8 mouse cellular contexts compared by ENCODE assay signal in the genomic region with DNA sequence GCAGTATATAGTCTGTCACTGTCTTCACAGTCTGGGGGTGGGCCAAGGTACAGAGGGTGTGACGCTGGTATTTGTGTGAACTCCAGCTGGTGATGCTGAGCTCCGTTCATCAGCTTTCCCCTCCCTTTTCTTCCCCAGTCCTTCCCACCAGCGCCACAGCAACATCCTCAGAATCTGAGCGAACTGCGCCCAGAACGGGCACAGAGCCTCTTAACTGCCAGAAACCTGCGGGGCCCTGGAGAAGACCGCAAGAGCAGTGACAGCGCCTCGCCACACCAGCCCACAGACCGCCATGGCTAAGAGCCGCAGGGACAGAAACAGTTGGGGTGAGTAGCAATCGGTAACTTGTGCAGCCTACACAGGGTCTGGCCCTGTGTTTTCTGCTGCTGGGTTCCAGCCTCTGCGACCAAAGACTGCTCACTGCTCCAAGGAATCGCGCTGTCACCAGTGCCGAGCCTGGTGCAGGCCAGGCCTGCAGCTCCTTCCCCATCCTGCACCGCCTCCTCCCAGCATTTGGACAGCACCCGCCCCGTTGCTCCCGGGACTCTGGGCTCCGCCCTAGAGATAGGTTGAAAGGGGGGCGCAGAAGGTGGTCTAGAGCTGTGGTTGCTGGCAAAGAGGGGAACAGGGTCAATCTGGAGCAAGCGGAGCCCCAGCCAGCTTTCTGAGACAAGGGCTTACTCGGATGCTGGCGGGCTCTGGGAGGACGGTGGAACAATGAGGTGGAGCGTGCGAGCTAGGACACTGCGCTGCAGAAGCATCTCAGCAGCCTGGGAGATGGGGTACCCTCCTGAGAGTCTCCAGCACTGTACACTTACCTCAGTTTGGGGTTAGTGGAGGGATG. TPM values are rescaled to one million over a fixed set of nuclear protein-coding genes. Genes with fewer than 3 reads are reported as not detected.
A peak's percentile ranks its signal among the peaks of the same experiment; 100 is the strongest.
DNase-seq lines count a peak whose midpoint lies in the region; ATAC-seq and TF ChIP-seq lines count a peak whose summit lies in the region.

No protein-coding gene starts in this region.

- no peaks in the 10 kb centered on the region for H3K36me3 ChIP-seq in heart, embryonic 12.5 days
- H3K36me3 ChIP-seq in forebrain, embryonic 10.5 days (replicated peaks) = no peaks in the 10 kb centered on the region
- no peaks in the 10 kb centered on the region for H3K36me3 ChIP-seq in hindbrain, postnatal 0 days (ENCODE audit: insufficient read depth, low read length)
- no peaks in the 10 kb centered on the region for H3K36me3 ChIP-seq in limb, embryonic 14.5 days (ENCODE audit: control insufficient read depth, insufficient read depth, low read length)
- H3K36me3 ChIP-seq in neural tube, embryonic 14.5 days (ENCODE audit: control insufficient read depth, insufficient read depth, low read length) = no peaks in the 10 kb centered on the region

- no peak overlapping the region for H3K27ac ChIP-seq in heart, embryonic 12.5 days (ENCODE audit: poor library complexity, severe bottlenecking)
- no peak overlapping the region for H3K27ac ChIP-seq in brown adipose tissue, adult 24 weeks (replicated peaks; ENCODE audit: low read depth, low read length)
- H3K27ac ChIP-seq in forebrain, embryonic 10.5 days = peak overlapping the region; percentile 88
- H3K27ac ChIP-seq in hindbrain, postnatal 0 days = peak overlapping the region; percentile 96
- no peak overlapping the region for H3K27ac ChIP-seq in limb, embryonic 14.5 days (replicated peaks; ENCODE audit: low read depth, low read length)
- H3K27ac ChIP-seq in neural tube, embryonic 14.5 days (ENCODE audit: low read depth, low read length) = peak overlapping the region; percentile 97

- peak overlapping the region; percentile 37 for H3K9ac ChIP-seq in heart, embryonic 12.5 days
- H3K9ac ChIP-seq in hindbrain, postnatal 0 days (replicated peaks; ENCODE audit: low read length) = peak overlapping the region; percentile 84
- peak overlapping the region; percentile 17; the same call in 1 of the 2 replicates for H3K9ac ChIP-seq in limb, embryonic 14.5 days (ENCODE audit: low read depth, low read length, severe bottlenecking)
- H3K9ac ChIP-seq in neural tube, embryonic 14.5 days (replicated peaks; ENCODE audit: low read depth, low read length) = peak overlapping the region; percentile 95

- TF ChIP-seq POLR2A in limb, embryonic 14.5 days (IDR thresholded peaks at IDR 0.05; ENCODE audit: borderline replicate concordance, extremely low read depth, insufficient read depth, insufficient read length) = no peak

- 5% methylated on average over 30 of the region's 30 CpGs for WGBS in heart, embryonic 12.5 days
- WGBS in forebrain, embryonic 10.5 days = 2% methylated on average over 30 of the region's 30 CpGs
- 1% methylated on average over 30 of the region's 30 CpGs for WGBS in hindbrain, postnatal 0 days
- WGBS in limb, embryonic 14.5 days = 5% methylated on average over 30 of the region's 30 CpGs
- WGBS in neural tube, embryonic 14.5 days = 2% methylated on average over 30 of the region's 30 CpGs

- ATAC-seq in heart, embryonic 12.5 days (ENCODE audit: insufficient number of reproducible peaks, low FRiP score) = peak; percentile 64
- peak; percentile 88 for ATAC-seq in hindbrain, postnatal 0 days
- ATAC-seq in limb, embryonic 14.5 days (ENCODE audit: low FRiP score, low read depth) = peak; percentile 55
- peak; percentile 89 for ATAC-seq in neural tube, embryonic 14.5 days (ENCODE audit: low read depth)
- no peak for ATAC-seq in CD4-positive, CD25-positive, alpha-beta regulatory T cell, adult 4 months

- TF ChIP-seq CTCF in hindbrain, postnatal 0 days (IDR thresholded peaks at IDR 0.05; ENCODE audit: low read depth) = no peak

- DNase-seq in heart, adult 18-20 months = no peak
- peak; percentile 74 for DNase-seq in forebrain, embryonic 10.5 days (ENCODE audit: extremely low spot score, low spot score)
- DNase-seq in hindbrain, postnatal 0 days (ENCODE audit: low spot score) = peak; percentile 88
- peak; percentile 24 for DNase-seq in limb, embryonic 14.5 days (ENCODE audit: low spot score)

- no peaks in the 10 kb centered on the region for H3K27me3 ChIP-seq in heart, embryonic 12.5 days (replicated peaks)
- H3K27me3 ChIP-seq in forebrain, embryonic 10.5 days (ENCODE audit: poor library complexity, severe bottlenecking) = peaks cover 16% of the 10 kb centered on the region
- no peaks in the 10 kb centered on the region for H3K27me3 ChIP-seq in hindbrain, postnatal 0 days (ENCODE audit: insufficient read depth, low read length)
- no peaks in the 10 kb centered on the region for H3K27me3 ChIP-seq in limb, embryonic 14.5 days (ENCODE audit: control insufficient read depth, insufficient read depth, low read length)
- no peaks in the 10 kb centered on the region for H3K27me3 ChIP-seq in neural tube, embryonic 14.5 days (ENCODE audit: control insufficient read depth, insufficient read depth, low read length)

- peak overlapping the region; percentile 78 for H3K4me2 ChIP-seq in heart, embryonic 12.5 days
- peak overlapping the region; percentile 76 for H3K4me2 ChIP-seq in hindbrain, postnatal 0 days (ENCODE audit: low read depth, low read length)
- H3K4me2 ChIP-seq in limb, embryonic 14.5 days (replicated peaks; ENCODE audit: low read depth, low read length, severe bottlenecking) = peak overlapping the region; percentile 52
- H3K4me2 ChIP-seq in neural tube, embryonic 14.5 days (ENCODE audit: low read depth, low read length) = peak overlapping the region; percentile 63

- peak overlapping the region; percentile 41 for H3K4me3 ChIP-seq in heart, embryonic 12.5 days
- H3K4me3 ChIP-seq in brown adipose tissue, adult 24 weeks (ENCODE audit: insufficient read depth, low read depth, low read length) = peak overlapping the region; percentile 2
- H3K4me3 ChIP-seq in forebrain, embryonic 10.5 days = peak overlapping the region; percentile 65
- H3K4me3 ChIP-seq in hindbrain, postnatal 0 days (ENCODE audit: low read length) = peak overlapping the region; percentile 69
- peak overlapping the region; percentile 32 for H3K4me3 ChIP-seq in limb, embryonic 14.5 days (replicated peaks; ENCODE audit: low read length)
- H3K4me3 ChIP-seq in neural tube, embryonic 14.5 days (ENCODE audit: low read depth, low read length) = peak overlapping the region; percentile 67

- H3K9me3 ChIP-seq in heart, embryonic 12.5 days (replicated peaks) = no peaks in the 10 kb centered on the region
- H3K9me3 ChIP-seq in forebrain, embryonic 10.5 days = no peaks in the 10 kb centered on the region
- no peaks in the 10 kb centered on the region for H3K9me3 ChIP-seq in hindbrain, postnatal 0 days (ENCODE audit: low read length)
- no peaks in the 10 kb centered on the region for H3K9me3 ChIP-seq in limb, embryonic 14.5 days (ENCODE audit: control insufficient read depth, low read length)
- no peaks in the 10 kb centered on the region for H3K9me3 ChIP-seq in neural tube, embryonic 14.5 days (ENCODE audit: control insufficient read depth, low read length)

- peaks cover 12% of the 10 kb centered on the region for H3K4me1 ChIP-seq in heart, embryonic 12.5 days (replicated peaks)
- no peaks in the 10 kb centered on the region for H3K4me1 ChIP-seq in brown adipose tissue, adult 24 weeks (ENCODE audit: control insufficient read depth, insufficient read depth, insufficient read length, low read length)
- H3K4me1 ChIP-seq in forebrain, embryonic 10.5 days = peaks cover 17% of the 10 kb centered on the region
- H3K4me1 ChIP-seq in hindbrain, postnatal 0 days (ENCODE audit: insufficient read depth, low read length) = peaks cover 6% of the 10 kb centered on the region; the same call in 1 of the 2 replicates
- peaks cover 3% of the 10 kb centered on the region; the same call in 1 of the 2 replicates for H3K4me1 ChIP-seq in limb, embryonic 14.5 days (ENCODE audit: control insufficient read depth, insufficient read depth, low read length)
- H3K4me1 ChIP-seq in neural tube, embryonic 14.5 days (ENCODE audit: control insufficient read depth, insufficient read depth, low read length) = no peaks in the 10 kb centered on the region

RNA-seq across cellular contexts. Expression of a gene that starts 14.9 kb away (rescaled TPM):
- polyA plus RNA-seq in heart, embryonic 12.5 days (2016; fragmentation: Nextera tagmentation; extraction: Ambion mirVana) = 43.4 and 44.8 TPM in 2 replicates
- 10 to 100 TPM; 19.3 to 21.4 TPM for total RNA-seq in heart, adult 18-20 months (2021)
- polyA plus RNA-seq in brown adipose tissue, adult 24 weeks (2012; ENCODE audit: insufficient read depth, insufficient read length, missing spikeins) = 12.0 and 12.3 TPM in 2 replicates
- polyA plus RNA-seq in forebrain, embryonic 10.5 days (2016; fragmentation: Nextera tagmentation; extraction: Ambion mirVana) = 23.5 and 24.6 TPM in 2 replicates
- 30.9 and 32.3 TPM in 2 replicates for total RNA-seq in hindbrain, postnatal 0 days (2014; rRNA removed)
- 17.1 and 19.5 TPM in 2 replicates for polyA plus RNA-seq in hindbrain, postnatal 0 days (2015; fragmentation: Nextera tagmentation; extraction: Ambion mirVana)
- 32.4 and 34.3 TPM in 2 replicates for polyA plus RNA-seq in limb, embryonic 14.5 days (2012; rRNA removed)
- 50.4 and 53.6 TPM in 2 replicates for polyA plus RNA-seq in limb, embryonic 14.5 days (2014; fragmentation: Nextera tagmentation; extraction: Ambion mirVana)
- 35.3 and 42.7 TPM in 2 replicates for polyA plus RNA-seq in neural tube, embryonic 14.5 days (2014; fragmentation: Nextera tagmentation; extraction: Ambion mirVana)
- 1 to 10 TPM; 3.1 to 4.6 TPM for polyA plus RNA-seq in CD4-positive, CD25-positive, alpha-beta regulatory T cell, adult 4 months (2017; shearing (Covaris generic))

RNA-seq across cellular contexts. Expression of a gene that starts 15.5 kb away (rescaled TPM):
- 8.0 and 9.5 TPM in 2 replicates for polyA plus RNA-seq in heart, embryonic 12.5 days (2016; fragmentation: Nextera tagmentation; extraction: Ambion mirVana)
- total RNA-seq in heart, adult 18-20 months (2021) = 1 to 10 TPM; 3.4 to 5.5 TPM
- polyA plus RNA-seq in brown adipose tissue, adult 24 weeks (2012; ENCODE audit: insufficient read depth, insufficient read length, missing spikeins) = 0.95 and 2.3 TPM in 2 replicates
- 10.0 and 12.7 TPM in 2 replicates for polyA plus RNA-seq in forebrain, embryonic 10.5 days (2016; fragmentation: Nextera tagmentation; extraction: Ambion mirVana)
- 130 and 143 TPM in 2 replicates for total RNA-seq in hindbrain, postnatal 0 days (2014; rRNA removed)
- 145 and 151 TPM in 2 replicates for polyA plus RNA-seq in hindbrain, postnatal 0 days (2015; fragmentation: Nextera tagmentation; extraction: Ambion mirVana)
- polyA plus RNA-seq in limb, embryonic 14.5 days (2012; rRNA removed) = 4.5 and 5.8 TPM in 2 replicates
- 6.4 and 7.2 TPM in 2 replicates for polyA plus RNA-seq in limb, embryonic 14.5 days (2014; fragmentation: Nextera tagmentation; extraction: Ambion mirVana)
- 145 and 166 TPM in 2 replicates for polyA plus RNA-seq in neural tube, embryonic 14.5 days (2014; fragmentation: Nextera tagmentation; extraction: Ambion mirVana)
- polyA plus RNA-seq in CD4-positive, CD25-positive, alpha-beta regulatory T cell, adult 4 months (2017; shearing (Covaris generic)) = 1 to 10 TPM in 1 of 2 experiments, under 1 TPM in 1; 0.31 to 1.2 TPM

Comparison
In these comparisons a context has a peak if more than half of its experiments do, and no peak if none do; other contexts are left out.
1. H3K27ac ChIP-seq: peak in forebrain, embryonic 10.5 days (single experiment), hindbrain, postnatal 0 days (single experiment) and neural tube, embryonic 14.5 days (single experiment); none in heart, embryonic 12.5 days (single experiment), brown adipose tissue, adult 24 weeks (single experiment) and limb, embryonic 14.5 days (single experiment).
2. H3K4me3 ChIP-seq: peak in every context shown above with its lines; median percentile 69 in hindbrain, postnatal 0 days; 67 in neural tube, embryonic 14.5 days; 65 in forebrain, embryonic 10.5 days; 41 in heart, embryonic 12.5 days; 32 in limb, embryonic 14.5 days; 2 in brown adipose tissue, adult 24 weeks.
3. H3K9ac ChIP-seq: peak in every context shown above with its lines; median percentile 95 in neural tube, embryonic 14.5 days; 84 in hindbrain, postnatal 0 days; 37 in heart, embryonic 12.5 days; 17 in limb, embryonic 14.5 days.
4. DNase-seq: peak in forebrain, embryonic 10.5 days (single experiment), hindbrain, postnatal 0 days (single experiment) and limb, embryonic 14.5 days (single experiment); none in heart, adult 18-20 months (0 of 2).
5. RNA of a gene that starts 15.5 kb away (polyA plus RNA-seq): 145 to 166 TPM in neural tube, embryonic 14.5 days and 145 to 151 TPM in hindbrain, postnatal 0 days; 10.0 to 12.7 TPM in forebrain, embryonic 10.5 days, 8.0 to 9.5 TPM in heart, embryonic 12.5 days, 4.5 to 7.2 TPM in limb, embryonic 14.5 days, 0.31 to 1.2 TPM in CD4-positive, CD25-positive, alpha-beta regulatory T cell, adult 4 months and 0.95 to 2.3 TPM in brown adipose tissue, adult 24 weeks; every median in the first group is over 10 times any median in the second.
6. Peak in every context shown above with its lines, with median percentiles within 50 percentile points of each other: H3K4me2 ChIP-seq.